In genomic region chr1:57330228-57330627, GRCm38 (mm10) we compare ENCODE assay signal across 11 mouse cellular contexts. TPM values are rescaled to one million over a fixed set of nuclear protein-coding genes. Genes with fewer than 3 reads are reported as not detected.
DNase-seq lines count a peak whose midpoint lies in the region; ATAC-seq and TF ChIP-seq lines count a peak whose summit lies in the region.
"Had no signal": no experiment of that assay in that cellular context is flagged by ENCODE, and none has a peak within 500 bp of the region (broad histone marks: within the 10 kb centered on the region; RNA-seq: fewer than 3 reads in every experiment).

No protein-coding gene starts in this region.

- no peaks in the 10 kb centered on the region for H3K27me3 ChIP-seq in neural tube, embryonic 14.5 days (ENCODE audit: control insufficient read depth, insufficient read depth, low read length)
- no peaks in the 10 kb centered on the region for H3K27me3 ChIP-seq in forebrain, postnatal 0 days (ENCODE audit: insufficient read depth, low read length)
- no peaks in the 10 kb centered on the region for H3K27me3 ChIP-seq in neural tube, embryonic 15.5 days (replicated peaks)

- no peak overlapping the region for H3K27ac ChIP-seq in neural tube, embryonic 14.5 days (ENCODE audit: low read depth, low read length)
- no peak overlapping the region for H3K27ac ChIP-seq in forebrain, postnatal 0 days (ENCODE audit: low read depth, low read length)
- H3K27ac ChIP-seq in neural tube, embryonic 15.5 days (replicated peaks), result no peak overlapping the region

- H3K4me2 ChIP-seq in neural tube, embryonic 14.5 days (ENCODE audit: low read depth, low read length), result no peak overlapping the region
- H3K4me2 ChIP-seq in forebrain, postnatal 0 days (ENCODE audit: low read depth), result no peak overlapping the region
- H3K4me2 ChIP-seq in neural tube, embryonic 15.5 days, result no peak overlapping the region

- H3K9me3 ChIP-seq in neural tube, embryonic 14.5 days (ENCODE audit: control insufficient read depth, low read length), result no peaks in the 10 kb centered on the region
- H3K9me3 ChIP-seq in forebrain, postnatal 0 days (ENCODE audit: low read length), result no peaks in the 10 kb centered on the region
- no peaks in the 10 kb centered on the region for H3K9me3 ChIP-seq in neural tube, embryonic 15.5 days (replicated peaks)

- TF ChIP-seq CTCF in forebrain, postnatal 0 days (IDR thresholded peaks at IDR 0.05; ENCODE audit: low read depth), result no peak

- WGBS in neural tube, embryonic 14.5 days, result 67% methylated on average over 6 of the region's 6 CpGs
- 18% methylated on average over 6 of the region's 6 CpGs for WGBS in forebrain, postnatal 0 days
- WGBS in neural tube, embryonic 15.5 days, result 63% methylated on average over 6 of the region's 6 CpGs

- H3K36me3 ChIP-seq in neural tube, embryonic 14.5 days (ENCODE audit: control insufficient read depth, insufficient read depth, low read length), result no peaks in the 10 kb centered on the region
- no peaks in the 10 kb centered on the region for H3K36me3 ChIP-seq in forebrain, postnatal 0 days (ENCODE audit: insufficient read depth)
- no peaks in the 10 kb centered on the region for H3K36me3 ChIP-seq in neural tube, embryonic 15.5 days

- H3K4me3 ChIP-seq in neural tube, embryonic 14.5 days (ENCODE audit: low read depth, low read length), result no peak overlapping the region
- no peak overlapping the region for H3K4me3 ChIP-seq in forebrain, postnatal 0 days (ENCODE audit: low read depth, low read length)
- no peak overlapping the region for H3K4me3 ChIP-seq in neural tube, embryonic 15.5 days (replicated peaks)
- H3K4me3 ChIP-seq: erythroblast, embryonic 14.5 days had no signal

- H3K9ac ChIP-seq in neural tube, embryonic 14.5 days (replicated peaks; ENCODE audit: low read depth, low read length), result no peak overlapping the region
- no peak overlapping the region for H3K9ac ChIP-seq in forebrain, postnatal 0 days
- H3K9ac ChIP-seq in neural tube, embryonic 15.5 days (replicated peaks), result no peak overlapping the region

- DNase-seq in neural tube, embryonic 10.5 days (ENCODE audit: extremely low spot score, low spot score), result no peak
- peak; percentile 58 for DNase-seq in cerebellum, adult 9-10 months
- DNase-seq in forebrain, postnatal 0 days, result peak; percentile 87
- DNase-seq in embryo, embryonic 10 days (ENCODE audit: low spot score), result no peak
- no peak for DNase-seq in B cell, adult 2 months
- DNase-seq: adrenal gland, postnatal 25 days; gastrocnemius, postnatal 25 days had no signal

- H3K4me1 ChIP-seq in neural tube, embryonic 14.5 days (ENCODE audit: control insufficient read depth, insufficient read depth, low read length), result no peaks in the 10 kb centered on the region
- H3K4me1 ChIP-seq in forebrain, postnatal 0 days (ENCODE audit: insufficient read depth), result 0 out of 2 replicates have a peak, but pooled peaks cover 4% of the 10 kb centered on the region
- H3K4me1 ChIP-seq in neural tube, embryonic 15.5 days, result peaks cover 5% of the 10 kb centered on the region; the same call in 1 of the 2 replicates

- peak; percentile 50; the same call in 1 of the 2 replicates for ATAC-seq in neural tube, embryonic 14.5 days (ENCODE audit: low read depth)
- peak; percentile 87 for ATAC-seq in forebrain, postnatal 0 days
- ATAC-seq in neural tube, embryonic 15.5 days (ENCODE audit: low FRiP score), result 0 out of 2 replicates have a peak, but pooled peaks have one; percentile 35
- ATAC-seq: intestine, embryonic 16.5 days had no signal

RNA-seq across cellular contexts. Expression of gene 1700066M21Rik, which starts 47.2 kb away (rescaled TPM):
- 25.2 and 26.3 TPM in 2 replicates for polyA plus RNA-seq in neural tube, embryonic 14.5 days (2014; fragmentation: Nextera tagmentation; extraction: Ambion mirVana)
- total RNA-seq in forebrain, postnatal 0 days (2014; rRNA removed), result 29.3 and 33.4 TPM in 2 replicates
- polyA plus RNA-seq in forebrain, postnatal 0 days (2015; fragmentation: Nextera tagmentation; extraction: Ambion mirVana), result 26.4 and 26.7 TPM in 2 replicates
- polyA plus RNA-seq in neural tube, embryonic 15.5 days (2015; fragmentation: Nextera tagmentation; extraction: Ambion mirVana), result 18.6 and 21.8 TPM in 2 replicates

Comparison
In these comparisons a context has a peak if more than half of its experiments do, and no peak if none do; other contexts are left out.
1. ATAC-seq: peak in every context shown above with its lines; median percentile 87 in forebrain, postnatal 0 days; 50 in neural tube, embryonic 14.5 days; 35 in neural tube, embryonic 15.5 days.
2. DNase-seq: peak in cerebellum, adult 9-10 months (single experiment) and forebrain, postnatal 0 days (single experiment); none in neural tube, embryonic 10.5 days (single experiment), embryo, embryonic 10 days (single experiment) and B cell, adult 2 months (0 of 2).